Mouse (Mus musculus) hindbrain, postnatal 0 days (tissue): ENCODE data around the gene Acy3. TPM values are rescaled to one million over a fixed set of nuclear protein-coding genes. Genes with fewer than 3 reads are reported as not detected.

ENCODE experiments used
- ATAC-seq: fragments of 200-750 bp; cut with Nextera tagmentation; 2 replicates; pipeline ENCODE4 v1.8.0; 2017; ENCODE audit warnings: mild to moderate bottlenecking, moderate TSS enrichment, moderate library complexity
- DNase-seq: peaks from one replicate; pipeline ENCODE4 v3.0.0-alpha.2; 2015; ENCODE audit warnings: low spot score
- H3K27ac ChIP-seq: fragments of 300-500 bp; sonication (generic); 2 replicates; pipeline ENCODE4 v1.5.1; 2014; ENCODE audit warnings: mild to moderate bottlenecking
- H3K27me3 ChIP-seq: fragments of 300-500 bp; sonication (generic); 2 replicates; pipeline ENCODE4 v1.6.1; 2014; ENCODE audit warnings: low read length, mixed read lengths; ENCODE audit not compliant: insufficient read depth
- H3K36me3 ChIP-seq: fragments of 300-500 bp; sonication (generic); 2 replicates; pipeline ENCODE4 v1.6.1; 2014; ENCODE audit warnings: low read length, mixed read lengths; ENCODE audit not compliant: insufficient read depth
- H3K4me1 ChIP-seq: fragments of 300-500 bp; sonication (generic); 2 replicates; pipeline ENCODE4 v1.6.1; 2014; ENCODE audit warnings: antibody characterized with exemption, low read length, mixed read lengths; ENCODE audit not compliant: insufficient read depth
- H3K4me2 ChIP-seq: fragments of 300-500 bp; sonication (generic); 2 replicates; pipeline ENCODE4 v1.6.1; 2014; ENCODE audit warnings: low read depth, mild to moderate bottlenecking, low read length, moderate library complexity, mixed read lengths
- H3K4me3 ChIP-seq: fragments of 300-500 bp; sonication (generic); 2 replicates; pipeline ENCODE4 v1.5.1; 2014; ENCODE audit warnings: low read length
- H3K9ac ChIP-seq: fragments of 300-500 bp; sonication (generic); replicated peaks from 2 replicates; pipeline ENCODE4 v1.6.1; 2014; ENCODE audit warnings: mild to moderate bottlenecking, low read length, moderate library complexity, mixed read lengths
- H3K9me3 ChIP-seq: fragments of 300-500 bp; sonication (generic); 2 replicates; pipeline ENCODE4 v1.6.1; 2016; ENCODE audit warnings: low read length, mixed read lengths
- CTCF ChIP-seq: IDR thresholded peaks from 2 replicates; pipeline ENCODE4 v1.5.1; 2016; ENCODE audit warnings: antibody characterized with exemption, control low read depth, low read depth
- WGBS: fragments of 180-500 bp; shearing (Covaris S2); extraction: QIAGEN DNeasy Blood & Tissue Kit; methylation state at CpG from one replicate; pipeline ENCODE4 v1.1.7; 2014; 5-methylcytosine and 5-hydroxymethylcytosine counted together
- polyA plus RNA-seq: library from polyadenylated mRNA; unstranded; fragments of >200 nt; fragmentation: Nextera tagmentation; extraction: Ambion mirVana; gene quantifications from 2 replicates; pipeline ENCODE4 v1.2.1, GENCODE M21; 2015
- total RNA-seq: library from RNA; depleted of rRNA; stranded (reverse); fragments of >200 nt; gene quantifications from 2 replicates; pipeline ENCODE4 v1.2.3, GENCODE M21; 2014

Gene Acy3
- total and polyA plus RNA-seq, 2 experiments from 2014 or later, result 2.8 to 7.3 TPM

GRCm38 (mm10) chr19:4005091-4005490, 18.7 kb downstream of the Acy3 start:
- 87% methylated on average over 9 of the region's 9 CpGs for WGBS
- Histone ChIP-seq H3K4me1 (peaks cover 9% of the 10 kb centered on the region; the same call in 1 of the 2 replicates), H3K27ac (no peak overlapping the region), H3K9me3 (no peaks in the 10 kb centered on the region), H3K27me3 (no peaks in the 10 kb centered on the region), H3K4me2 (no peak overlapping the region), H3K9ac (no peak overlapping the region), H3K4me3 (no peak overlapping the region), H3K36me3 (peaks cover 43% of the 10 kb centered on the region)
- ATAC-seq (no peak), DNase-seq (no peak)
- no peak for TF ChIP-seq CTCF

GRCm38 (mm10) chr19:4005971-4006370, 19.6 kb downstream of the Acy3 start:
- WGBS, result 97% methylated on average over 8 of the region's 8 CpGs
- Histone ChIP-seq H3K9ac (no peak overlapping the region), H3K4me1 (peaks cover 7% of the 10 kb centered on the region; the same call in 1 of the 2 replicates), H3K4me2 (no peak overlapping the region), H3K27ac (no peak overlapping the region), H3K4me3 (no peak overlapping the region), H3K27me3 (no peaks in the 10 kb centered on the region), H3K36me3 (peaks cover 44% of the 10 kb centered on the region), H3K9me3 (no peaks in the 10 kb centered on the region)
- ATAC-seq (no peak), DNase-seq (no peak)
- no peak for TF ChIP-seq CTCF

- 94% methylated on average over 5 of the region's 5 CpGs for WGBS
- no peak overlapping the region for H3K27ac ChIP-seq
Observed at GRCm38 (mm10) chr19:4011086-4011485, 24.7 kb downstream of the Acy3 start.

GRCm38 (mm10) chr19:4012432-4013022, 26.2 kb downstream of the Acy3 start, which contains the start of gene Ndufv1:
Ndufv1 (minus strand) TSS chr19:4012806.
- TF ChIP-seq CTCF, result peak; percentile 92
- Histone ChIP-seq H3K27ac (peak within 1 kb of the TSS; percentile 82; the same call in 1 of the 2 replicates), H3K4me1 (peaks cover 6% of the 10 kb centered on the region), H3K36me3 (peaks cover 26% of the 10 kb centered on the region), H3K27me3 (no peaks in the 10 kb centered on the region), H3K9me3 (no peaks in the 10 kb centered on the region), H3K4me2 (peak within 1 kb of the TSS; percentile 78), H3K4me3 (peak within 1 kb of the TSS; percentile 90), H3K9ac (peak within 1 kb of the TSS; percentile 85)
- WGBS, result 1% methylated on average over 45 of the region's 45 CpGs
- ATAC-seq, result peak; percentile 99
- DNase-seq, result peak; percentile 99

More at GRCm38 (mm10) chr19:4011086-4011485, 24.7 kb downstream of the Acy3 start:
- H3K4me1 ChIP-seq, result peaks cover 6% of the 10 kb centered on the region
- no peaks in the 10 kb centered on the region for H3K9me3 ChIP-seq
- H3K9ac ChIP-seq, result no peak overlapping the region
- DNase-seq, result no peak
- H3K4me2 ChIP-seq, result no peak overlapping the region
- ATAC-seq, result no peak
- H3K27me3 ChIP-seq, result no peaks in the 10 kb centered on the region
- no peak overlapping the region for H3K4me3 ChIP-seq
- no peak for TF ChIP-seq CTCF
- peaks cover 40% of the 10 kb centered on the region for H3K36me3 ChIP-seq

- Histone ChIP-seq H3K9ac (peak overlapping the region; percentile 33; the same call in 1 of the 2 replicates), H3K9me3 (no peaks in the 10 kb centered on the region), H3K27me3 (no peaks in the 10 kb centered on the region), H3K27ac (no peak overlapping the region), H3K36me3 (peaks cover 21% of the 10 kb centered on the region), H3K4me2 (peak overlapping the region; percentile 78), H3K4me1 (peaks cover 6% of the 10 kb centered on the region), H3K4me3 (peak overlapping the region; percentile 90)
- ATAC-seq (no peak), DNase-seq (no peak)
- 23% methylated on average over 9 of the region's 9 CpGs for WGBS
- TF ChIP-seq CTCF, result no peak
Observed at GRCm38 (mm10) chr19:4013066-4013465, 26.7 kb downstream of the Acy3 start.

GRCm38 (mm10) chr19:4014802-4015201, 28.4 kb downstream of the Acy3 start:
- no peaks in the 10 kb centered on the region for H3K9me3 ChIP-seq
- H3K9ac ChIP-seq, result no peak overlapping the region
- H3K4me1 ChIP-seq, result peaks cover 6% of the 10 kb centered on the region
- DNase-seq (no peak), ATAC-seq (no peak)
- no peak for TF ChIP-seq CTCF
- H3K4me3 ChIP-seq, result no peak overlapping the region
- H3K27ac ChIP-seq, result no peak overlapping the region
- no peak overlapping the region for H3K4me2 ChIP-seq
- no peaks in the 10 kb centered on the region for H3K27me3 ChIP-seq
- H3K36me3 ChIP-seq, result peaks cover 4% of the 10 kb centered on the region; the same call in 1 of the 2 replicates

- peaks cover 6% of the 10 kb centered on the region for H3K4me1 ChIP-seq
- no peak for TF ChIP-seq CTCF
- H3K4me3 ChIP-seq, result no peak overlapping the region
- no peaks in the 10 kb centered on the region for H3K9me3 ChIP-seq
- 63% methylated on average over 5 of the region's 5 CpGs for WGBS
- ATAC-seq (no peak), DNase-seq (no peak)
- no peaks in the 10 kb centered on the region for H3K36me3 ChIP-seq
- H3K27ac ChIP-seq, result no peak overlapping the region
- no peaks in the 10 kb centered on the region for H3K27me3 ChIP-seq
- no peak overlapping the region for H3K9ac ChIP-seq
- no peak overlapping the region for H3K4me2 ChIP-seq
Observed at GRCm38 (mm10) chr19:4015635-4016034, 29.3 kb downstream of the Acy3 start.
